Mouse (Mus musculus): ENCODE measurements around the gene Anks6.

Anks6 gene

GRCm38 (mm10) chr4:46990281-46991015, 66.8 kb downstream of the Anks6 start:
- DNase-seq (ENCODE audit: inconsistent ontology term) = peak; percentile 59

DNA sequence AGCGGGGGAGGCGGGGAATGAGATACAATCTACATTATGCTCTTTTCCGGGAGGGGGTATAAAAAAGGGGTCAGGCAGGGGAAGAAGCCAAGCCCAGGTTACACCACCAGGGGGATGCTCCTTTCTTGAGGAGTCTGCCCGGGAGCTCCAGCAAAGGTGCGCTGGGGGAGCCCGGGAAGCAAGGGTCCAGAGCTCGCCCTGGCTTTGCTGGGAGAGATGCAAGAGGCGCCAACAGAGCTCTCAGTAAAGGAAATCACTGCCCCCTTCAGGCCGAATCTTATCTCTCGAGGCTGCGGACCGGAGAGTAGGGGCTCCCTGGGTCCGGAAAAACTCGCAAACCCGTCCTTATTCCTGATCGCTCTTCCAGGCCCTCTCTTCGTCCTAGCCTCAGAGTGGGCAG, 67.4 kb downstream of the Anks6 start:
- DNase-seq (ENCODE audit: inconsistent ontology term) = peak; percentile 31

GRCm38 (mm10) chr4:46988824-46989223, 68.4 kb downstream of the Anks6 start:
- DNase-seq (ENCODE audit: inconsistent ontology term) = no peak

- no peak for DNase-seq (ENCODE audit: inconsistent ontology term)
Observed at GRCm38 (mm10) chr4:46988257-46988656, 69.0 kb downstream of the Anks6 start.

GRCm38 (mm10) chr4:46987809-46988208, 69.4 kb downstream of the Anks6 start:
- no peak for DNase-seq (ENCODE audit: inconsistent ontology term)

GRCm38 (mm10) chr4:46986054-46986453, 71.2 kb downstream of the Anks6 start:
- DNase-seq (ENCODE audit: inconsistent ontology term) = no peak

DNA sequence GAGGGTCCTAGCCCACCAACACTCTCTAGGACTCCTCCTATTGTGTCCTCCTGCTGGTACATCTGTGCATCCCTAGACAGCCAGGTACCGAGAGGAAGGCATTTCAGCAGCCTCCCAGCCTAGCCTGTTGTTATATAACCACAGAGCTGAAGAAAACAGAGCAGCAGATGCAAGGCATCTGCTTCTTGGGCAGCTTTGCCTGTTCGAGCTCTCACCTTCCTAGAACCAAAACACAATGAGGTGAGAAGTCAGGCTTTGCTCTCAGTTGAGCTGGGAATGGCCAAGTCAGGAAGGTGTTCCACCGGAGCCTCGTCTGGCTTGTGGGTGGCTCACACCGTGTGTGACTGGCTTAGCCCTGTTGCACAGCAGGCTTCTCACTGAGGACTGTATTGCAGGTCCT, 74.3 kb downstream of the Anks6 start:
- no peak for DNase-seq (ENCODE audit: inconsistent ontology term)

- peak; percentile 5 for DNase-seq (ENCODE audit: inconsistent ontology term)
Observed at GRCm38 (mm10) chr4:46982094-46982493, 75.1 kb downstream of the Anks6 start.

GRCm38 (mm10) chr4:46978371-46978770, 78.9 kb downstream of the Anks6 start:
- no peak for DNase-seq (ENCODE audit: inconsistent ontology term)

DNA sequence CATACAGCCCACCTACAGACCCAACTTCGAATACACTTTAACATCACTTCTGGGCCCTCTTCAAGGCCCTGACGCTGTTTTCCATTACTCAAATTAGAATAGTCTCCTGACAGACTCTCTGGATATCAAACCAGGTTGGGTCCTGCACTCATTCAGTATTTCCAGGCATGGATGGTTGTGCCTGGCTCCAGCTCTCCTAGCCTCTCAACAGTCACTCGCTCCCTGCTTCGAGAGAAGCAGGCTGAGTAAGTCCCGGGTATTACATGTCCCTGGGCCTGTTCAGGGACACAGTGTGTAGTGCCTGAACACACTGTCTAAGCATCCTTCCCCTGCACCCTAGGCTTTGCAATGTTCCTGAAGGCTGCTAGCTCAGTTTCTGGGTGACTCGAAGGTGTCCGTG, 80.1 kb downstream of the Anks6 start:
- no peak for DNase-seq (ENCODE audit: inconsistent ontology term)

GRCm38 (mm10) chr4:46976671-46977071, 80.6 kb downstream of the Anks6 start:
- no peak for DNase-seq (ENCODE audit: inconsistent ontology term)

GRCm38 (mm10) chr4:46973322-46973721, 83.9 kb downstream of the Anks6 start:
- DNase-seq (ENCODE audit: inconsistent ontology term) = no peak

DNA sequence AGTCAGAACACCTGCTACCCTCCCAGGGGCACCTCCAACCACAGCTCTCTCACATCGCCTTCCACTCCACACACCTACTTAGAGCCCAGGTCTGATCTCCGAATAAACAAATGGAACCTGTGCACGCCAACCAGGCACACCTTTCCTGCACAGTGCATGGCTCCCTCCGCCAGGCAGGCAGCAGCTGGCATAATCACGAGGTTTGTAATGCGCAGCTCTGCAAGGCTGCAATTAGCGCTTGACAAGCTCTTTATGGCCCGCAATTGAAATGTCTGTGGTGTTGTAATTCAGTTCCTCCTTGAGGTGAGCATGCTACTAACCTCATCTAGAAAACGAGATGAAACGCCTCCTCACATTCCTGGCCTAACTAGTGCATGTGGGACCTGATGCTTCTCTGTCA, 89.2 kb downstream of the Anks6 start:
- DNase-seq (ENCODE audit: inconsistent ontology term) = no peak

DNA sequence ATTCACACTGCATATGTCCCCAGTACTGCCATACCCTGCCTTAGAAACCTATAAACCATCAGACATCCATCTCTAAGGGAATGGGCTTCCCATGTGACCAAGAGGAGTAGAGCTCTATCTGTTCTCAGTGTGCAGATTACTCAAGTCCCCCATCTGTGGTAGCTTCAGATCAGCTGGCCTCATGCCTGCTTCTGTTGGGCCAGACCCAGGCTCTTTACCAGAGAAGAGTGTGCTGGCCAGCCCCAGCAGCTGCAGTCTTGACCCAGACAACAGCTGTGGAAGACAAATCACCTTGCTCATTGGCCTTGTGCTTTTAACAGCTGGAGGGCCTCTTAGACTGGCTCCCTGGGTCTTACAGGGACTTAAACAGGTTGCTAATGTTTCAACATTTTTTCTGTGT, 90.7 kb downstream of the Anks6 start:
- DNase-seq (ENCODE audit: inconsistent ontology term) = no peak

All from Muller cell, postnatal 12 days (primary cell).